Mouse (Mus musculus) embryo, embryonic 10 days (tissue): ENCODE data around the gene Trim58.

Source experiments
- DNase-seq: peaks from one replicate; pipeline ENCODE4 v3.0.0-alpha.2; 2015; ENCODE audit warnings: low spot score

Gene Trim58

GRCm38 (mm10) chr11:58640272-58640867 is at the start of gene Trim58:
Gene Trim58, plus strand, starts transcription at chr11:58640465.
- DNase-seq = peak; percentile 60

GRCm38 (mm10) chr11:58594814-58595213 is 45.5 kb upstream of the Trim58 start, which contains the start of gene Olfr324:
Gene Olfr324, plus strand, starts transcription at chr11:58595114.
- no peak for DNase-seq

GRCm38 (mm10) chr11:58597837-58598236 is 42.4 kb upstream of the Trim58 start:
- DNase-seq = no peak

- no peak for DNase-seq
Measured at GRCm38 (mm10) chr11:58602062-58602461, 38.2 kb upstream of the Trim58 start.

- DNase-seq = no peak
Measured at GRCm38 (mm10) chr11:58602800-58603560, 37.3 kb upstream of the Trim58 start.

GRCm38 (mm10) chr11:58604688-58605087 is 35.6 kb upstream of the Trim58 start:
- no peak for DNase-seq

- no peak for DNase-seq
Measured at GRCm38 (mm10) chr11:58605228-58605627, 35.0 kb upstream of the Trim58 start.

GRCm38 (mm10) chr11:58606177-58606919 is 33.9 kb upstream of the Trim58 start:
- DNase-seq = no peak

GRCm38 (mm10) chr11:58607030-58607429 is 33.2 kb upstream of the Trim58 start:
- no peak for DNase-seq

GRCm38 (mm10) chr11:58613359-58613758 is 26.9 kb upstream of the Trim58 start:
- no peak for DNase-seq

- DNase-seq = no peak
Measured at GRCm38 (mm10) chr11:58614526-58614925, 25.7 kb upstream of the Trim58 start.

- DNase-seq = no peak
Measured at GRCm38 (mm10) chr11:58615975-58616374, 24.3 kb upstream of the Trim58 start, which contains the start of gene 2210407C18Rik. Gene 2210407C18Rik, minus strand, starts transcription at chr11:58616075.

- DNase-seq = no peak
Measured at GRCm38 (mm10) chr11:58618369-58618768, 21.9 kb upstream of the Trim58 start.

GRCm38 (mm10) chr11:58618793-58619192 is 21.5 kb upstream of the Trim58 start:
- no peak for DNase-seq

- DNase-seq = no peak
Measured at GRCm38 (mm10) chr11:58626146-58626545, 14.1 kb upstream of the Trim58 start.

- DNase-seq = no peak
Measured at GRCm38 (mm10) chr11:58630401-58630800, 9.9 kb upstream of the Trim58 start, which contains the start of gene Olfr323. Gene Olfr323, minus strand, starts transcription at chr11:58630501.

GRCm38 (mm10) chr11:58634878-58635277 is 5.4 kb upstream of the Trim58 start:
- DNase-seq = no peak

GRCm38 (mm10) chr11:58636376-58636977 is 3.8 kb upstream of the Trim58 start:
- DNase-seq = peak; percentile 71

GRCm38 (mm10) chr11:58638176-58638701 is 2.0 kb upstream of the Trim58 start:
- DNase-seq = no peak

GRCm38 (mm10) chr11:58641057-58641456 is 792 bp downstream of the Trim58 start:
- peak; percentile 11 for DNase-seq

GRCm38 (mm10) chr11:58641638-58642358 is 1.5 kb downstream of the Trim58 start:
- DNase-seq = peak; percentile 12
